Mouse (Mus musculus): ENCODE measurements at regions not wholly inside any gene's neighbourhood (a gene's known extent, or its start where the extent isn't known, plus 50 kb on each side); places are given as distances from the start of the nearest gene placed in this dataset.

DNA sequence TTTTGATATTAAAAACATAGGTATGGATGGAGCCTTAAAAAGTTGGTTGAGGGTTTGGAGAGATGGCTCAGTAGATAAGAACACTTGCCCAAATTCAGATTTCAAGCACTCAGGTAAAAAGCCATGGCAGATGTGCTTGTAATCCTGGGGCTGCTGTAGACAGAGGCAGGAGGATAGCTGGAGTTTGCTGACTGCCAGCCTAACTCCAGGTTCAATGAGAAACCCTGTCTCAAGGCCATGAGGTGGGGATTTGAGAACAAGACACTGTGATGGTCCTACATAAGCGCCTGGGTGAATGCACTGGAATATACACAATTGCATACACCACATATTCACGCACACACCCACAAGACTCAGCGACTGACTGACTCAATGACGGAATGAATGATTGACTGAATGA, 71.3 kb upstream of the Foxn3 start:
- Histone ChIP-seq H3K27me3 (ENCODE audit: control insufficient read depth) (no peaks in the 10 kb centered on the region), H3K9me3 (ENCODE audit: control insufficient read depth, low read length) (no peaks in the 10 kb centered on the region), H3K4me1 (ENCODE audit: control insufficient read depth) (no peaks in the 10 kb centered on the region), H3K4me3 (replicated peaks) (no peak overlapping the region), H3K36me3 (ENCODE audit: control insufficient read depth) (no peaks in the 10 kb centered on the region)
- TF ChIP-seq TAL1 (IDR thresholded peaks at IDR 0.05; ENCODE audit: low read length) (no peak), GATA1 (IDR thresholded peaks at IDR 0.05; ENCODE audit: low read length) (no peak)

DNA sequence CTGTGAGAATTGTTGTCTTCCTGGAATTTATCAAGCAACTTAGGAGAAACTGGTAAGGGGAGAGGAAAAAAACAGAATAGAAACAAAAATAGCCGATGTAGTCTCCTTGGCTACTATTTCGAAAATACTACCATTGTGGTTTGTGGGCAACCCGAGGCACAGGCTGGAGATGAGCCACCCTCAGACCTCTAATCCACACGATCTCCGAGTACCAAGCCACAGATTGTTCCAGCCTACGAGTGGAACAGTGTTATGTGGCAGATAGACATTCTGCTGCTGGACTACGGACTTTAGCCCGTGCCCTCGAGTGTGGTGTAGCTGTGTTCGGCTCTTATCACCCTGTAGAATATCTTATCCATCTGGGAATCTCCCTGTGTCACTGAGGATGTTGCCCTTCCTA, 70.3 kb upstream of the Foxn3 start:
- Histone ChIP-seq H3K9me3 (ENCODE audit: control insufficient read depth, low read length) (no peaks in the 10 kb centered on the region), H3K27me3 (ENCODE audit: control insufficient read depth) (peaks cover 7% of the 10 kb centered on the region)
- TF ChIP-seq TAL1 (IDR thresholded peaks at IDR 0.05; ENCODE audit: low read length) (no peak), GATA1 (IDR thresholded peaks at IDR 0.05; ENCODE audit: low read length) (no peak)

GRCm38 (mm10) chr12:99632988-99633387, 69.6 kb upstream of the Foxn3 start:
- Histone ChIP-seq H3K9me3 (ENCODE audit: control insufficient read depth, low read length) (no peaks in the 10 kb centered on the region), H3K36me3 (ENCODE audit: control insufficient read depth) (no peaks in the 10 kb centered on the region), H3K4me3 (replicated peaks) (no peak overlapping the region), H3K4me1 (ENCODE audit: control insufficient read depth) (no peaks in the 10 kb centered on the region), H3K27me3 (ENCODE audit: control insufficient read depth) (peaks cover 14% of the 10 kb centered on the region)
- TF ChIP-seq GATA1 (IDR thresholded peaks at IDR 0.05; ENCODE audit: low read length) = no peak
- no peak for TF ChIP-seq TAL1 (IDR thresholded peaks at IDR 0.05; ENCODE audit: low read length)

More for the DNA sequence above, 70.3 kb upstream of the Foxn3 start:
- Histone ChIP-seq H3K36me3 (ENCODE audit: control insufficient read depth) (no peaks in the 10 kb centered on the region), H3K4me3 (replicated peaks) (no peak overlapping the region), H3K4me1 (ENCODE audit: control insufficient read depth) (no peaks in the 10 kb centered on the region)

- H3K36me3 ChIP-seq (ENCODE audit: control insufficient read depth) = no peaks in the 10 kb centered on the region
- TF ChIP-seq TAL1 (IDR thresholded peaks at IDR 0.05; ENCODE audit: low read length) = no peak
- no peak for TF ChIP-seq GATA1 (IDR thresholded peaks at IDR 0.05; ENCODE audit: low read length)
- H3K27me3 ChIP-seq (ENCODE audit: control insufficient read depth) = peaks cover 36% of the 10 kb centered on the region
- no peak overlapping the region for H3K4me3 ChIP-seq (replicated peaks)
- no peaks in the 10 kb centered on the region; the same call in 1 of the 2 replicates for H3K9me3 ChIP-seq (ENCODE audit: control insufficient read depth, low read length)
- H3K4me1 ChIP-seq (ENCODE audit: control insufficient read depth) = 0 out of 2 replicates have a peak, but pooled peaks cover 3% of the 10 kb centered on the region
These were observed 66.2 kb upstream of the Foxn3 start for GRCm38 (mm10) chr12:99629606-99630005.

DNA sequence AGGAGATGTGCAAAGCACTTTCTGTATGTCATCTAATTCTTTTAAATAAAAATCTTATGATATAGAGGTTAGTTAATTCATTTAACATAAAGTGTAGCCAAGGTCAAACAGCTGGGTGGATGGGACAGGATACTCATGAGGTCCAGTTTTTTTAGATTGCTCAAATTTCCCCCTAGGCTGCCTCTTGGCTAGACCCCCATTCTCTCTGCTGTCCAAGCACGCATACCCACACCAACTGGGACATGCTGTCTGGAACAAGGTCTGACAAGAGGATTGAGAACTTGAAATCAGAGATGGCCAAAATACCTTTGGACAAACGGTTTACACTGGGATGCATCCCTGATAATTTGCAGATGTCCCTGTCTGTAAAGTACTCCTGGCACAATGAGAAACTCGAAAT, 65.0 kb upstream of the Foxn3 start:
- H3K9me3 ChIP-seq (ENCODE audit: control insufficient read depth, low read length) = no peaks in the 10 kb centered on the region; the same call in 1 of the 2 replicates
- no peak overlapping the region for H3K4me3 ChIP-seq (replicated peaks)
- H3K27me3 ChIP-seq (ENCODE audit: control insufficient read depth) = peaks cover 36% of the 10 kb centered on the region
- TF ChIP-seq TAL1 (IDR thresholded peaks at IDR 0.05; ENCODE audit: low read length) (no peak), GATA1 (IDR thresholded peaks at IDR 0.05; ENCODE audit: low read length) (no peak)
- 0 out of 2 replicates have a peak, but pooled peaks cover 3% of the 10 kb centered on the region for H3K4me1 ChIP-seq (ENCODE audit: control insufficient read depth)
- H3K36me3 ChIP-seq (ENCODE audit: control insufficient read depth) = no peaks in the 10 kb centered on the region

- H3K36me3 ChIP-seq (ENCODE audit: control insufficient read depth) = no peaks in the 10 kb centered on the region
- H3K9me3 ChIP-seq (ENCODE audit: control insufficient read depth, low read length) = no peaks in the 10 kb centered on the region; the same call in 1 of the 2 replicates
- H3K27me3 ChIP-seq (ENCODE audit: control insufficient read depth) = peaks cover 36% of the 10 kb centered on the region
- peak overlapping the region; percentile 47 for H3K4me3 ChIP-seq (replicated peaks)
- H3K4me1 ChIP-seq (ENCODE audit: control insufficient read depth) = 0 out of 2 replicates have a peak, but pooled peaks cover 3% of the 10 kb centered on the region
- TF ChIP-seq GATA1 (IDR thresholded peaks at IDR 0.05; ENCODE audit: low read length) = no peak
- TF ChIP-seq TAL1 (IDR thresholded peaks at IDR 0.05; ENCODE audit: low read length) = no peak
These were observed 64.5 kb upstream of the Foxn3 start for GRCm38 (mm10) chr12:99627898-99628231.

- 0 out of 2 replicates have a peak, but pooled peaks cover 3% of the 10 kb centered on the region for H3K4me1 ChIP-seq (ENCODE audit: control insufficient read depth)
- H3K27me3 ChIP-seq (ENCODE audit: control insufficient read depth) = peaks cover 36% of the 10 kb centered on the region
- no peaks in the 10 kb centered on the region for H3K36me3 ChIP-seq (ENCODE audit: control insufficient read depth)
- peak overlapping the region; percentile 47 for H3K4me3 ChIP-seq (replicated peaks)
- no peak for TF ChIP-seq GATA1 (IDR thresholded peaks at IDR 0.05; ENCODE audit: low read length)
- TF ChIP-seq TAL1 (IDR thresholded peaks at IDR 0.05; ENCODE audit: low read length) = no peak
- H3K9me3 ChIP-seq (ENCODE audit: control insufficient read depth, low read length) = no peaks in the 10 kb centered on the region; the same call in 1 of the 2 replicates
These were observed 64.0 kb upstream of the Foxn3 start for GRCm38 (mm10) chr12:99627201-99627897.

DNA sequence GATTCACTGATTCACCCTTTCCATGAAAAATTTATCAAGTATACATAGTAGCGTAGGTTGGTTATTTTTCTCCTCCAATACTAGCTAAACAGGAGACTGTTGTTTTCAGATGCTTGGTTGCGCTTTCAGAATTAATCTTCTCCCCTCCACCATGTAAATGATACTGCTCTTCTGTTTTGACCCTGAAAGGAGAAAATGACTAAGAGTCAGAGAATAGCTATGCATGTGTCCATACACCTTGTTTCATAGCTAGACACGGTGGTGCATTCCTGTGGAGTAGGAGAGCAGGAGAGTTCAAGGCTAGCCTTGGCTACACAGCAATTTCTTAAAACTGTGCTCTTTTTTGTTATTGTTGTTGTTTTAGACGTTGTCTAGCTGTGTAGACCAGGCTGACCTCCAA, 62.8 kb upstream of the Foxn3 start:
- TF ChIP-seq GATA1 (IDR thresholded peaks at IDR 0.05; ENCODE audit: low read length) = no peak
- Histone ChIP-seq H3K27me3 (ENCODE audit: control insufficient read depth) (peaks cover 36% of the 10 kb centered on the region), H3K36me3 (ENCODE audit: control insufficient read depth) (no peaks in the 10 kb centered on the region), H3K9me3 (ENCODE audit: control insufficient read depth, low read length) (peaks cover 3% of the 10 kb centered on the region; the same call in 1 of the 2 replicates), H3K4me1 (ENCODE audit: control insufficient read depth) (0 out of 2 replicates have a peak, but pooled peaks cover 3% of the 10 kb centered on the region), H3K4me3 (replicated peaks) (no peak overlapping the region)

- H3K4me3 ChIP-seq (replicated peaks) = no peak overlapping the region
- no peaks in the 10 kb centered on the region for H3K36me3 ChIP-seq (ENCODE audit: control insufficient read depth)
- no peak for TF ChIP-seq GATA1 (IDR thresholded peaks at IDR 0.05; ENCODE audit: low read length)
- TF ChIP-seq TAL1 (IDR thresholded peaks at IDR 0.05; ENCODE audit: low read length) = no peak
- peaks cover 36% of the 10 kb centered on the region for H3K27me3 ChIP-seq (ENCODE audit: control insufficient read depth)
- H3K9me3 ChIP-seq (ENCODE audit: control insufficient read depth, low read length) = peaks cover 3% of the 10 kb centered on the region; the same call in 1 of the 2 replicates
- 0 out of 2 replicates have a peak, but pooled peaks cover 3% of the 10 kb centered on the region for H3K4me1 ChIP-seq (ENCODE audit: control insufficient read depth)
These were observed 61.7 kb upstream of the Foxn3 start for GRCm38 (mm10) chr12:99625094-99625493.

Measured in erythroblast, embryonic 14.5 days (primary cell).